Mouse (Mus musculus) monocyte, adult 2 months (primary cell): Measurements from ENCODE around the gene Scyl1.
A peak's percentile ranks its signal among the peaks of the same experiment; 100 is the strongest.

Source experiments
- DNase-seq, 2 experiments: peaks; one replicate each; pipeline ENCODE4 v3.0.0; 2022; ENCODE audit warnings: low spot score in 2 of 2, low read depth in 1 of 2

Gene Scyl1

DNA sequence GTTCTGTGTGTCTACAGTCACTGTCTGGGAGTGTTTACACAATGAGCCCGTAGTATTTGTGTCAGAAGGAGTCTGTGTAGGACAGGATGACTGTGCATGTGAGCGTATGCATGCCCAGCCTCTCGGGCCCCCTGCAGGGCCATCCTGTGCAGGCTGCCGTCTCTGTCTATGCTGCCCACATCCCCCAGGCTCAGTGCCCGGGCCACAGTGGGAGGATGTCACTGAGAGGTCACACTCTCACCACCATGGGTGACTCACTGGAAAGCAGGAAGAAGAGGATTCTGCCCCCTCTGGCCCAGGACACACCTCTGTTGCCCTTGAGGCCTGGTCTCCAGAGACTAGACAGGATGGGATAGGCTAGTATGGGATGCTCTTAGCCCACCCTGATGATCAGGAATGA lies 27.6 kb downstream of the Scyl1 start:
- peak in 1 of 2 experiments; percentile 27 for DNase-seq

DNA sequence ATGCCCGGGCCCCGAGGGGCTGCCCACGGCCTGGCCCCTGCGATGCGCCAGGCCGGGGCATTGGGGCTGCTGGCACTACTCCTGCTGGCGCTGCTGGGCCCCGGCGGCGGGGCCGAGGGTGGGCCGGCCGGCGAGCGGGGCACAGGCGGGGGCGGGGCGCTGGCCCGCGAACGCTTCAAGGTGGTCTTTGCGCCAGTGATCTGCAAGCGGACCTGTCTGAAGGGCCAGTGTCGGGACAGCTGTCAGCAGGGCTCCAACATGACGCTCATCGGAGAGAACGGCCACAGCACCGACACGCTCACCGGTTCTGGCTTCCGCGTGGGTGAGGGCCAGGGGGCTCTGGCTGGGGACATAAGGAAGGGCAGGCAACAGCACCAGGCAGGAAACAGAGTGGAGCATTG lies 29.0 kb downstream of the Scyl1 start:
- DNase-seq, result no peak

DNA sequence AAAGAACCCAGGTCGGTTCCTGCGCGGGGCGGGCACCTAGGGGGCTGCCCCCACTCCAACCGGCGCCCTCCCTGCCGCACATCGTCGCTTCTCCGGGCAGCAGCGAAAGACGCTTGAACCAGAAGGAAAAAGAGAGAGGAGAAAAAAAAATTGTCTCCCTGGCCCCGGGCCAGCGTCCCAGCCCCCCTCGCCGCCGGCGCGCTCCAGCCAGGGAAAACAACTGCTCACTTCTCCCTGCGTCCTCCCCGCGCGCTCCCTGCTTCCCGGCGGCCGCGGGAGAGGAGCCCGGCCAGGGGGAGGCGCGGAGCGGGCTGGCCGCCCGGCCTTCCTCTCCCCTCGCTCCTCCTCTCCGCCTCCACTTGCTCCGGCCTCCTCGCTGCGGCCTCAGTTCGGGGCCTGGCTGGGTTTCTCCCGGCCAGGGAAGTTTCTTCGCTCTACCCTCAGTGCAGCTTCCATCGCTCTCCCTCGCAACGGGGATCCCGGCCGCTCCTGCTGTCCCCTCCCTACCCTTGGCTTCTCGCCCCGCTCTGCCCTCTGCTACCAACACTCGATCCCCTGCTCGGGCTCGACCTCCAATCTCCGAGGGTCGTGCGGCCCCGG lies 29.5 kb downstream of the Scyl1 start:
- DNase-seq, result no peak

DNA sequence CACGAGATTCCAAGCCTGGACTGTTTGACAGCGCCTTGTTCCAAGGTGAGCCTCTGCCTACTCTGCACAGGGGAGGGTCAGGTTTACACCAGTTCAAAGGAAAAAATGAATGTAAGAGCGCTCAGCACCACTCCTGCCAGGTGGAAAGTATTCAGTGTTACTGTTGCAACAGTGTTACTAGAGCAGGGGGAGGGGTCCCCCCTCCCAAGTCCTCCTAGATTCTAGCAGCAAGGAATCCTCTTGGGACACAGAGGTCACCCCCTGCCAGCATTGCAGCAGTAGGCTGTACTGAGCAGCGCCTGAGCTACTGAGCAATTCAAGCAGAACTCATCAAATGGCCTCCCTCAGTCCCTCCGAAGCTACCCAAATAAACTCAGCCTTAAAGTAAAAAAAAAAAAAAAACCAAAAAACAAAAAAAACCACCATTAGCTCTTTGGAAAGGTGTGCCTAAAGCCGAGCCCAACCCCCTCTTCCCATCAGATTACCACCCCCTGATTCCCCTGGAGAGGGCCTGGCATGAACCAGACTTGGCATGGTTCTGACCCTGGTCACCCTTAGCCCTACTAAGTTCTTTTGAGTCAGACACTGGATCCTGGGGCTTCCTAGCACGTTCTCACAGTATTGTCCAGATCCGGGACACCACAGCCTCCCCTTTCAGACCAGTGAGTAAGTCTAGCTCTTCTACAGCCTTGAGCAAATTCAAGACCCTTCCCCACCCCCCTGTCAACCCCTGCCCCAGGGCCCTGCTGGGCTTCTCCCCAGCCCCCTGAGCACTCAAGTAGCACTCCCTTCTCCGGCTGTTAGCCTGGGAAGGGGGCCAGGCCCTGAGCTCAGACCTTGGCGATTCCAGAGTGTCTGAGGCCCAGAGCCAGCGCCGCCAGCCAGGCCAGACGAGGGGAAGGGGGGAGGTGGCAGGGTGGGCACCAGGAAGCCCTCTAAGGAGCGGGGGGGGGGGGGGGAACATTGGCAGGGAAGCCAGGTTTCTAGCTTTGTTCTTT lies 30.6 kb downstream of the Scyl1 start, which contains the start of gene Ltbp3:
Gene Ltbp3 (plus strand): TSS at position 585 of the 998 bp plus-strand sequence.
- DNase-seq, result no peak

DNA sequence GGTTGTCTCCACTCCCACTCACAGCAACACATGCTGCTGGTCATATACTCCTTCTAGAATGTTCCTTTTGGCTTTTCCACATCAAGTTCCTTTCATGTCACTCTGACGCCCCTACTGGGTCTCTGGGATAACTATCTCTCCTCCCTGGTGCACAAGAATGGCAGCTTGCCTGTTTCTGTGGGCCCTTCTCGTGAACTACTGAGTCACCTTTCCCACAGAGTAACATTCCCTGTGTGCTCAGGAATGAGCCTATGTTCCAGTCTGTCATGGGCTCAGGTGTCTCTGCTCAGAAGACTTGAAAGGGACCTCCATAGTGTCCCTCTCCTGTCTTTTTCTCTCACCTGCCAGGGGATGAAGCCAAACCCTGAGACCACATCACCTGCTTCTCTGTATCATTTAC lies 31.8 kb downstream of the Scyl1 start:
- no peak for DNase-seq

DNA sequence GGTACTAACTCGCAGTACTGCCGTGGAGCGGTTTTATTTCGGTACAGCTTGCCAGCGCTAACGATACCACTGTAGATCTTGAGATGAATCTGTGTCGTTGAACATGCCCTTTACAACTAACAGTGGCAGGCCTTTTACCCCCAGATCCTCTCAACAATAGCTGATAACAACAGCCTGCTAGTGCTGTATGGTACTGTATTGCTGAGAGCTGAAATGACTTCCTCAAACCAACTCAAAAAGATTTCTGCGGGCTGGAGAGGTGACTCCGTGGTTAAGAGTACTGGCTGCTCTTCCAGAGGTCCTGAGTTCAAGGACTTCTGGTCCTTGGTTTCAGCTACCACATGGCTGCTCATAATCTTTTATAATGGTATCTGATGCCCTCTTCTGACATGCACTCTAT lies 36.9 kb downstream of the Scyl1 start:
- DNase-seq, result no peak

DNA sequence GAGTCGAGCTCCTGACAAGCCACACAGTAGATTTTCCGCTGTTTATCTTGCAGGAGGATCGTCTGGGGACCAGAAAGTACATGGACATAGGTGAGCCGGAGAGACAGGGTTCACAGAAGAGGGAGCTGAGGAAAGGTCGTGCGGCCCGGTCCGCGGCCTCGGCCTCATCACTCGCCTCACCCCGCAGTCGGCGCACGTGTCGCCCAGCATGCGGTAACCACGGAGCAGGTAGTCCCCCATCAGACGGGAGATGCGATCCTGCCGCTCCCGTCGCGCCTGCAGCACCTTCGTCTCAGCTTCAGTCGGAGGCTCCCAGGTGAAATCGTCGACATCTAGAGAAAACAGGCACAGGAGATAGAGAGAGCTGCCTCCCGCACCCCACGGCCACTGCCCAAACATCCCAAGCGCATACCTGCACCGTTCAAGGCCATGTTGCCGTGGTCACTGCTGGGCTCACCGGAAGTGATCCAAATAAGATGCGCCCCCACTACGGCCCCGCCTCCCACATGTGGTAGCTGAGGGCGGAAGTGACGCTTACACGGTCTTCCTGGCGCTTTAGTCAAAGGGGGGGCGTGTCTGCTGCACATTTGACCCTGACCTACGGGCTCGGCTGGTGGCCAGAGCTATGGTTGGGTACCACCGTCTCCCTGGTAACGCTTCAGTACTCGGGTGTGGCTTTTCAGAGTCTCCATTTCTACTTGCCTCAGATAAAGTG lies 39.8 kb downstream of the Scyl1 start:
- peak; percentile 74 to 86 for DNase-seq

DNA sequence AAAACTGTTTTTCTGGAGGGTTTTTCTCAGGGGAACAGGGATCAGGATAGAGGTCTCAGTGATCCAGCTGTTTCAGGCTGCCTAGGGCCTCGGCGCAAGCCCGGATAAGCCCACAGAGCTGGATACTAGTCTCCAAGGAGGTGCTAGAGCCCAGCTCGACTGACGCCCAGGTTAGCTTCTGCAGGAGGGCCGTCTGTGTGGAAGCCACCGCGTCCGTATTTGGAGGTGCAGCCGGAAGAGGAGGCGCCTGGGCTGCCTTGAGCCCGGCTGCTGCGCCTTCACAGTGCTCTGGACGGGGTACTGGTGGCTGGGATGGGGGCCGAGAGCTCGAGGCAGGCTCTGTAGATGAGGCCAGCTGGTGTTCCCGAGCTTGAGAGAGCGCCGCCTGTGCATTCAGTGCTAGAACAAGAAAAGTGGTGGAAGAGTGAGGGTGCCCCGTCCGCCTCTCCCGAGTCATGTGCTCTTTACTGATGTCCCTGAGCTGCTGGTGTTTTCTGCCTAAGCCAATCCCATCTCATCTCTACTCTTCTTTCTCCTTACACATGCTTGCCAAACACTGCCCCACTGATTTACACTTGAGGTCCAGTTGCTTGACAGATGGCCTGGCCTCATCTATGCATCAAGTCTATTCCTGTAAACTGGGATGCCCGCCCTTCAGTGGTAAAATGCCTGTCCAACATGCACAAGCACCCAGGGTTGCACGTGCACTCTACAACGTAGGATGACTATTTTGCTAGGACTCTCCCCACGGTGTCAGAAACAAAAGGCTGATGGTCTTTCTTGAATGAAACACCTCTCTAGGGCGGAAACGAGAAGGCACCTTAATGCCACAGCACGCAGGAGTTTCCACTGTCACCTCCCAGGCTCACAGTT lies 40.7 kb downstream of the Scyl1 start:
- DNase-seq, result no peak

DNA sequence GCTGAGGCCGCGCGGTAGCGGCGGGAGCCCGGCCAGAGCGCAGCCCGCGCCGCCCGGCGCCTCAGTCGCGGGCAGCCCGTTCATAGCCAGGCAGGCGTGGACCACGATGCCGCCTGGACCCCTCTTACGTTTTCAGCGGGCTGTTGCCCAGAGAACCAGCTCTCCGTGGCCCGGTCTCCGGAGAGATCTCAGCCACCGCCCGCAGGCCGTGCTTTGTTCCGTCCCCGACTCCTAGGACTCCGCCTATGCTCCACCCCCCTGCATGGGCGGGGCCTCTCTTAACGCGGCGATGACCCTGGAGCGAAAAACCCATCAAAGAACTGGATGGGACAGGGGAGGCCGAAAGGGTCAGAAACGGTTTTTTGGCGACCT lies 41.8 kb downstream of the Scyl1 start, which contains the start of gene Fam89b:
Gene Fam89b (minus strand): TSS at position 210 of the 372 bp plus-strand sequence.
- DNase-seq, result peak in 1 of 2 experiments; percentile 71

DNA sequence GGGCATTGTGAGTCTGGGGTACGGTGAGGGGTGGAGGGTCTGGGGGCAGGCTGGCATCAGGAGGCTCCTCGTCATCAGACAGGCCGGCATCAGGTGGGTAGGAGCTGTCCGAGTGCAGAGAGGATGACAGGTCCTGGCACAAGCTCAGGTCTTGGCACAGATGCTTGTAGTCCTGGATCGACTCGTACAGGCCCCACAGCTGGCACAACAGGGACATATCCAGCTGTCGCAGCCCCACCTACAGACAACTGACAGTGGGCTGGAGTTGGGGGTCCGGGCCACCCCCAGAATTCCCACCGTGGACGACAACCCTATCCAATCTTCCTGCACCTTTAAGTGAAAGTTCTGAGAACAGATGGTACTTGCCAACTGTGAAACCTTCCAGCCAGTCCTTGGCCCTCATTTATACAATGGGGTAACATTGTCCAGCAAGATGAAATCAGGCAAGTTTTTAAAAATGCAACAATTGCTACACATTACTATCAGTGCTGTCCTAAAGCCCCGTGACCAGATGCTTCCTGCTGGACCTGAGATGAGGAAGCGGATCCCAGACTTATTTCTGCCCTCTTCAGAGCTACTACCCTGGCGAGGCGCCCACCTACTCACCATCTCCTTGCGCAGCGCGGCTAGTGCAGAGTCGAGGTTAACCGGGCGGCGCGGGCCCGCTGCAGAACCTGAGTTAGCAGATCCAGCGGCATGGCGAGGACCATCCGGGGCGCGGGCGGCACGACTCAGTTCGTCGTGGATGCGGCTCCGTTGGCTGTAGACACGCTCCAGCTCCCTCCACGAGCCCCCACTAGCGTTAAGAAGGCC lies 42.4 kb downstream of the Scyl1 start:
- no peak for DNase-seq

DNA sequence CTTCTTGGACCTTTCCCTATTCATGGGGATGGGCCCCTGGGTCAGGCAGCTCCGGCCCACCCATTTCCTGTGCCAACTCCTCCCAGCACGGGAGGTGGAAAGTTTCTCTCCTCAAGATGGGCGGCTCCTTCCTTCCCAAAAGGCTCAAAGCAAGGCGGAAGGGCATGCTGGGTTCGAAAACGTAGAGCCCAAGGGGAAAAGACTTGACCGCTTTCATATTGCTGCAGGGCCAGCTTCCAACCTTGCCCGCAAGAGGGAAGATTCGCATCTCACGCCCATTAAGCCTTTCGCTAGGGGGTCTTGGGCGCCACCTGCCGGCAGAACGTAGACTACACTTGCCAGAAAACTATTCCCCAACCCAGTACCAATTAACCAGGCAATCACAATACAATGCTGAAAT lies 43.5 kb downstream of the Scyl1 start:
- DNase-seq, result peak; percentile 67 to 84

DNA sequence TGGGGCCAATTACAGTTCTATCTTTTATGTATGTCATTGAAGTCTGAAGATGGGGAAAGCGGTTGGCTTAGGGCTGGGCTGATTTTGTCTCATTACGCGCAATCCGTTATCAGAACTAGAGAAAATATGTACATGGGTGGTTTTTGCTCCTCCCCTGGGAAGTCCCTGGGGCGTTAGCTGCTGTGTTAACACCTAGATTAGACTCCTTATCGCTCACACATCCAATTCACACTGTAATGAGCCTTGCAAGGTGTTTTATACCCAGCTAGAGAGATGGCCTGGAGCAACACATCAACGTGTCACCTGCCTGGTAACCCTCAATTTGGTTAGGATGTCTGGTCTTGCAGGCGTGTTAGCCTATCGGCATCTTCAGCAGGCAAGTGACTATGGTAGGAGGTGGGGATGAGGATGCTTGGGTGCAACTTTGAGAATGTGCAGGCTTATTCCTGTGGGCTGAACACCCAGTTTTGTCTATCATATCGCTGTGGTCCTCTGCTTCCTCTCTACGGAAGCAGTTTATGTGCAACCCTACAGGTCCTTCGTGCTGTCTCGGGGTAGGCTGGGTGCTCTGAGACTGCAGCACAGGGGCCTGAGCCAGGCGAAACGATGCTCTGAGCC lies 44.1 kb downstream of the Scyl1 start:
- DNase-seq, result no peak

DNA sequence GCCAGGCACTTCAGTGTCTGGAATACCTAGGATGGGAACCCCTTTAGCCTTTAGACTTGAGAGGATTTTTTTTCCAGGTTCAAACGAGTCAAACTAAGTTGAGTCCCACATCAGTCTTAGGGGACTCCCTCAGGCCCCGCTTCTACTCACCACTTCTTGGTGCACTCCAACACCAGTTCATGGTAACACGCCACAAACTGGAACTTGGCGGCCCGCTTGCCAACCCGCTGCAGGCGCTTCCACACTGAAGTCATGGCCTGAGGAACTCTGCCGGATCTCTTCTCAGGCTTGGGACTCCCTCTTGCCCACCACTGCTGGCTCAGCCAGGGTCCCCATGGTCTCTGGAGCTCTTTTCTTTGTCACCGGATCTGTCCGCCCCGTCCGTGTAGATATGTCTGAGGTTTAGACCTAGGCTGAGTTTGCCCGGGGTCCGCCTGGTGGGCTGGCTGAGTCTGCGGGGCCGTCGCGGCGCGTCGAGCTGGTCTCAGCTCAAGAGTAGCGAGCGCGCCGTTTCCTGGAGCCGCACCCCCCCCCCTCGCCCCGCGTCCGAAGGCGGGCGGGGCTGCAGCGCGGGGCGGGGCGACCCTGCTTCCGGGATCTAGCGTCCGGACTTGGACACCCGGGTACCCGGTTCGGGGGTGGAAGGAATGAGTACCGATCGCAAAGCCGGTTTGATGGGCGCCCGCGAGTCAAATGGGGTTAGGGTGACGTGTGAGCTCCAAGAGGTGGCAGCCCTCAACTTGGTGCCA lies 45.3 kb downstream of the Scyl1 start, which contains the start of gene Ehbp1l1:
Gene Ehbp1l1 (minus strand): TSS at position 551 of the 749 bp plus-strand sequence.
- peak in 1 of 2 experiments; percentile 42 for DNase-seq

DNA sequence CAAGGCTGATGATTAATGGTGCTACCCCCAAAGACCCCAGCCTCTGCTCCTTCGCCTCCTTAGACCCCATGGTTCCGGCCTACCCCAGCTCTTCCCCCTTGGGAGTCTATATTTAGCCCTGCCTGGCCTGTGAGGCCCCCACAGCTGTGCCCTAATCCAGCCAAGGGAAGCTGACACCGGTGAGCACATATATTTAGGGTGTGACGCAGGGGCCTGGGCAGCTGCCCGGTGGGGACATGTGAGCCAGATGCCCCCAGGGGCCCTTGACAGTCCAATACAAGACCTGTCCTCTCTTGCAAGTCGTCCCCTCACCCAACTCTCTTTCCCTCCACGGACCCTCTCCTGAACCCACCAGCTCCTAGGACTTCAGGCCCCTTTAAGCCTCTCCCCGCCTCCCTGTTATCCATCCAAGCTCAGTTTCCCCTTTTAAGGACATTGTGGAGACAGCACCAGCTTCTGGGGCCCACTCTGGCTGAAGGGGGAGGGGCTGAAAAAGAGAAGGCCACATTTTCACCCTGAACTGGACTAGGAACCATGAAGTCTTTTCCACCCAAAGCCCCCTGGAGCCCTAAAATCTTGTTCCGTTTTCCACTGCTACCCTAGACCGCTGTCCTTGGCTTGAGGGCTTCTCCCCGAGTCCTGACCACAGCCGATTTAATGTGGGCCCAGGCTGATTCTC lies 46.1 kb downstream of the Scyl1 start:
- no peak for DNase-seq

DNA sequence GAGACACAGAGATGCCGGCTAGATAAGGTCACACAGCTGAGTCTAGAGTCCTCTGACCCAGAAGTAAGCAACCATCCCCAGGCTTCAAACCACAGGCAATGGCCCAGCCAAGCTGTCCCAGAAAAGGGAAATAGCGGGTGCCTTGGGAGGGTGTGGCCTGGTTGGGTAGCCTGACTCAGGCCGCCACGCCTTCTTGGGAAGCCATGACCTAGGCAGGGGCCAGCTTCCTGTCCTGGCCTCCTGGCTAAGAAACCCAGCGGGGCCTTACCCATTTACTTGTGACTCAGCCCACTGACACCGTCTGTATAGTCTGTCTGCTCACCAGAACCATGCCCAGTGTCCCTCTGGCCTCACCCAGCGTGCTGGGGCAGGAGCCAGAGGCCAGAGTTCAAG lies 46.7 kb downstream of the Scyl1 start:
- peak; percentile 91 to 95 for DNase-seq

DNA sequence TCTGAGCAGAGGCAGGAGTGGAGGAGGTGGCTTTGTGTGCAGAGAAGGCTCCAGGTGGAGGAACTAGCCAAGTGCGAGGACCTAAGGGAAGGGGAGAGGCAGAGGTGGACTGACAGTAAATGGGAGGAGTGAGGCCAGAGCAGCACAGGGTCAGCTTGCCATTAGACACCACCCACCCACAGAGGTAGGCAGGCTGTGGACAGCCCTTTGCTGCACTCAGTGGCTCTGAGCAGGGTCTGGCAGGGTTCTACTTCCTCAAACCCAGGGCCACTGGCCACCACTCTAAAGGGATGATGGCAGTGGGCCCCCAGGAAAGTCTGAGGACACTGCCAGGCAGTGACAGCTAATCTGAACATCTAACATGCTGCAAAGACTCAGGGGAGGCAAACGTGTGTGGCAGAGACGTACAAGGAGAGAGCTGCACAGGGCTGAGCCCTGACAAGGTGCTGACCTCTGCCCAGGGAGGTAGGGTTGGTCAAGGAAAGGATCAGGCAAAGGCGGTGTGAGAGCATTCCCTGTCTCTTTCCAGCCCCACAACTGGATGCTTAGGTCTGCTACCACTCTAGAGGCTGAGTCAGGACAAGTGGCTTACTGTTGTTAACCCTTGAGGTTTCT lies 47.2 kb downstream of the Scyl1 start:
- DNase-seq, result no peak

DNA sequence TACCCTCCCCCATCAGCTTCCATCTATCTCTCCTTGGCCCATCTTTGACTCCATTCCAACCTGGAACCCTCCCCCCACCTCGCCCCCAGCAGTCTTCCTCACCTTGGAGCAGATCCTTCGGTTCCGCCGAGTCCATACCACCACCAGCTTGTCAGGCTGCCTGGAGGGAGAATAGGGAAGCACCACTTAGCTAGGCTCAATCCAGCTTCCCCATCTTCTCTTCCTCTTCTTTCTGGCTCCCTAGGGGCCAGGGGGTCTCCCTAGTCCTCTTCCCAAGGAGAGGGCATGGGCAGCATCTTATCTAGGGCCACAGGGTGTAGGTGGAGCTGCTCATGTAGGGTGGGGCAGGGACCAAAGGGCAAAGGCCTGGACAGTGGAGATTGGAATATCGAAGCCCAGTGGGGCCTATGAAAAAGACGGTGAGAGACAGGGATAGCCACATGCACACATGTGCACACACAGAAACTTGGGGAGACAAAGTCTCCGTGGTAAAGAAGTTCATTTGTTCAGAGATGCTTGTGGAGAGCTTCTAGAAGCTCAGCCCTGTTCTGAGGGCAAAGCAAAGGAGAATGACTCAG lies 48.3 kb downstream of the Scyl1 start:
- no peak for DNase-seq
